19 mouse cellular contexts compared by ENCODE assay signal in genomic region chr8:125462901-125463300, GRCm38 (mm10).
DNase-seq lines count a peak whose midpoint lies in the region; ATAC-seq and TF ChIP-seq lines count a peak whose summit lies in the region.
"Had no signal": no experiment of that assay in that cellular context is flagged by ENCODE, and none has a peak within 500 bp of the region (broad histone marks: within the 10 kb centered on the region; RNA-seq: fewer than 3 reads in every experiment).

No protein-coding gene starts in this region.

- intact Hi-C loops in heart, adult 2 months (cut with DNase I), result no loop called here
- intact Hi-C loops in heart, postnatal 14 days (cut with DNase I), result loop anchor here (5.0 kb wide), 2 partner anchors 59 to 104 kb away; partner anchors contain the start of gene Sipa1l2

- no peak for TF ChIP-seq EP300 in heart, adult 2 months (IDR thresholded peaks at IDR 0.05; ENCODE audit: insufficient read depth, low read depth, low read length)

- H3K36me3 ChIP-seq in heart, embryonic 10.5 days, result peaks cover 55% of the 10 kb centered on the region
- H3K36me3 ChIP-seq in heart, adult 2 months (ENCODE audit: control insufficient read depth, insufficient read depth, low read length), result peaks cover 13% of the 10 kb centered on the region
- H3K36me3 ChIP-seq in heart, embryonic 15.5 days, result peaks cover 24% of the 10 kb centered on the region
- peaks cover 9% of the 10 kb centered on the region for H3K36me3 ChIP-seq in midbrain, postnatal 0 days (ENCODE audit: insufficient read depth, low read length)
- peaks cover 20% of the 10 kb centered on the region for H3K36me3 ChIP-seq in midbrain, embryonic 13.5 days

- no peak for ATAC-seq in heart, embryonic 15.5 days (replicated peaks; ENCODE audit: insufficient number of reproducible peaks, insufficient read depth, low FRiP score, low read depth)
- no peak for ATAC-seq in midbrain, postnatal 0 days (ENCODE audit: low FRiP score)
- no peak for ATAC-seq in midbrain, embryonic 13.5 days
- ATAC-seq: forebrain, embryonic 15.5 days; intestine, embryonic 16.5 days had no signal

- peak overlapping the region; percentile 52; the same call in 1 of the 2 replicates for H3K27ac ChIP-seq in heart, embryonic 10.5 days
- no peak overlapping the region for H3K27ac ChIP-seq in heart, adult 2 months
- H3K27ac ChIP-seq in heart, embryonic 15.5 days, result 0 out of 2 replicates have a peak overlapping the region, but pooled peaks have one; percentile 62
- H3K27ac ChIP-seq in midbrain, postnatal 0 days (ENCODE audit: low read depth, low read length), result no peak overlapping the region
- H3K27ac ChIP-seq in midbrain, embryonic 13.5 days, result no peak overlapping the region
- H3K27ac ChIP-seq: embryonic facial prominence, embryonic 13.5 days; forebrain, embryonic 15.5 days; hindbrain, embryonic 14.5 days had no signal

- no peak for TF ChIP-seq POLR2A in heart, adult 2 months (IDR thresholded peaks at IDR 0.05; ENCODE audit: insufficient read depth, low read depth, low read length)

- no peaks in the 10 kb centered on the region for H3K79me2 ChIP-seq in heart, adult 2 months (replicated peaks; ENCODE audit: control insufficient read depth, insufficient read depth, low read length)

- no peak for DNase-seq in heart, embryonic 10.5 days (ENCODE audit: low spot score)
- DNase-seq in heart, adult 2 months, result no peak
- no peak for DNase-seq in heart, postnatal 14 days
- DNase-seq in midbrain, postnatal 0 days (ENCODE audit: low spot score), result peak; percentile 15
- no peak for DNase-seq in right cerebral cortex, adult 18-20 months
- DNase-seq: adrenal gland, adult 2 months; adrenal gland, postnatal 25 days; cerebellum, adult 18-20 months; cerebellum, adult 9-11 months; cerebellum, postnatal 36 days; gastrocnemius, postnatal 10 days; kidney, adult 8-10 months had no signal

- H3K9ac ChIP-seq in heart, adult 2 months (ENCODE audit: low read depth, low read length), result no peak overlapping the region
- no peak overlapping the region for H3K9ac ChIP-seq in heart, embryonic 15.5 days
- no peak overlapping the region for H3K9ac ChIP-seq in midbrain, postnatal 0 days (replicated peaks; ENCODE audit: low read length, poor library complexity, severe bottlenecking)
- no peak overlapping the region for H3K9ac ChIP-seq in midbrain, embryonic 13.5 days (replicated peaks)
- H3K9ac ChIP-seq: embryonic facial prominence, embryonic 13.5 days; forebrain, embryonic 15.5 days; hindbrain, embryonic 14.5 days had no signal

- peaks cover 42% of the 10 kb centered on the region for H3K4me1 ChIP-seq in heart, embryonic 10.5 days
- H3K4me1 ChIP-seq in heart, adult 2 months (ENCODE audit: control insufficient read depth, insufficient read depth, low read length), result peaks cover 14% of the 10 kb centered on the region
- peaks cover 32% of the 10 kb centered on the region for H3K4me1 ChIP-seq in heart, embryonic 15.5 days (replicated peaks)
- peaks cover 7% of the 10 kb centered on the region; the same call in 1 of the 2 replicates for H3K4me1 ChIP-seq in midbrain, postnatal 0 days (ENCODE audit: insufficient read depth, low read length)
- peaks cover 48% of the 10 kb centered on the region for H3K4me1 ChIP-seq in midbrain, embryonic 13.5 days (replicated peaks)

- no peak overlapping the region for H3K4me2 ChIP-seq in heart, embryonic 15.5 days
- H3K4me2 ChIP-seq in midbrain, postnatal 0 days (ENCODE audit: low read depth, low read length, poor library complexity, severe bottlenecking), result no peak overlapping the region
- no peak overlapping the region for H3K4me2 ChIP-seq in midbrain, embryonic 13.5 days (replicated peaks)
- H3K4me2 ChIP-seq: embryonic facial prominence, embryonic 13.5 days; forebrain, embryonic 15.5 days; hindbrain, embryonic 14.5 days had no signal

- no peak for TF ChIP-seq CTCF in heart, adult 2 months (IDR thresholded peaks at IDR 0.05)
- TF ChIP-seq CTCF in midbrain, postnatal 0 days (IDR thresholded peaks at IDR 0.05), result no peak

- WGBS in heart, embryonic 10.5 days, result 83% methylated on average over 7 of the region's 7 CpGs
- WGBS in heart, adult 2 months, result 83% methylated on average over 7 of the region's 7 CpGs
- 81% methylated on average over 7 of the region's 7 CpGs for whole genome bisulfite sequencing in heart, embryonic 15.5 days
- WGBS in midbrain, postnatal 0 days, result 66% methylated on average over 7 of the region's 7 CpGs
- WGBS in midbrain, embryonic 13.5 days, result 59% methylated on average over 7 of the region's 7 CpGs

- H3K4me3 ChIP-seq in heart, embryonic 10.5 days, result no peak overlapping the region
- H3K4me3 ChIP-seq in heart, adult 2 months, result no peak overlapping the region
- no peak overlapping the region for H3K4me3 ChIP-seq in heart, embryonic 15.5 days
- H3K4me3 ChIP-seq in midbrain, postnatal 0 days (ENCODE audit: low read depth, low read length), result no peak overlapping the region
- H3K4me3 ChIP-seq in midbrain, embryonic 13.5 days (replicated peaks), result no peak overlapping the region
- H3K4me3 ChIP-seq: embryonic facial prominence, embryonic 13.5 days; forebrain, embryonic 15.5 days had no signal

- H3K27me3 ChIP-seq in heart, embryonic 10.5 days (ENCODE audit: insufficient read depth, poor library complexity, severe bottlenecking), result no peaks in the 10 kb centered on the region
- no peaks in the 10 kb centered on the region for H3K27me3 ChIP-seq in heart, adult 2 months (ENCODE audit: control insufficient read depth, insufficient read depth, low read length)
- no peaks in the 10 kb centered on the region for H3K27me3 ChIP-seq in heart, embryonic 15.5 days
- no peaks in the 10 kb centered on the region for H3K27me3 ChIP-seq in midbrain, postnatal 0 days (ENCODE audit: insufficient read depth, low read length)
- peaks cover 3% of the 10 kb centered on the region; the same call in 1 of the 2 replicates for H3K27me3 ChIP-seq in midbrain, embryonic 13.5 days
- H3K27me3 ChIP-seq: CH12.LX; forebrain, embryonic 15.5 days had no signal

- H3K9me3 ChIP-seq in heart, embryonic 10.5 days, result no peaks in the 10 kb centered on the region
- H3K9me3 ChIP-seq in heart, embryonic 15.5 days (replicated peaks), result no peaks in the 10 kb centered on the region
- H3K9me3 ChIP-seq in midbrain, postnatal 0 days (ENCODE audit: low read length), result no peaks in the 10 kb centered on the region
- no peaks in the 10 kb centered on the region for H3K9me3 ChIP-seq in midbrain, embryonic 13.5 days
- H3K9me3 ChIP-seq: embryonic facial prominence, embryonic 13.5 days; forebrain, embryonic 15.5 days had no signal

Comparison
In these comparisons a context has a peak if more than half of its experiments do, and no peak if none do; other contexts are left out.
1. H3K27ac ChIP-seq: peak in heart, embryonic 10.5 days (single experiment) and heart, embryonic 15.5 days (single experiment); none in heart, adult 2 months (single experiment), midbrain, postnatal 0 days (single experiment) and midbrain, embryonic 13.5 days (single experiment).